Mouse (Mus musculus) lung, postnatal 36 days (tissue): ENCODE results near the gene Mettl26.

Source experiments
- DNase-seq: peaks from one replicate; pipeline ENCODE4 v3.0.0; 2022; ENCODE audit warnings: mixed read lengths

Gene Mettl26

DNA sequence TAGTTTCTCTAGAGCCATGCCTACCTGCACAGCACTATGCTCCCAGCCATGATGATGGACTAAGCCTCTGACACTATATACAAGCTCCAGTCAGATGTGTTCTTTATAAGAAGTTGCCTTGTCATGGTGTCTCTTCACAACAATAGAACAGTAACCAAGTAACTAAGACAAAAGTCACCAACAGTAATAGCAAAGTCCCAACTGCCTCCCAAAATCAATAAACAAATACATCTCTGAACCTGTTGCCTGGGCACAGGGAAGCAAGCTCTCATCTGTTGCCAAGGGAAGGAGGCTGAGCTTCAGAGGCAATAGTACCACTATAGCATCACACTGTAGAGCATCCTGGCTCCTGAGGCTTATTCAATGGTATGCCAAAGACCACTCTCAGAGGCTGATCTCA lies 11.9 kb downstream of the Mettl26 start:
- DNase-seq = no peak

DNA sequence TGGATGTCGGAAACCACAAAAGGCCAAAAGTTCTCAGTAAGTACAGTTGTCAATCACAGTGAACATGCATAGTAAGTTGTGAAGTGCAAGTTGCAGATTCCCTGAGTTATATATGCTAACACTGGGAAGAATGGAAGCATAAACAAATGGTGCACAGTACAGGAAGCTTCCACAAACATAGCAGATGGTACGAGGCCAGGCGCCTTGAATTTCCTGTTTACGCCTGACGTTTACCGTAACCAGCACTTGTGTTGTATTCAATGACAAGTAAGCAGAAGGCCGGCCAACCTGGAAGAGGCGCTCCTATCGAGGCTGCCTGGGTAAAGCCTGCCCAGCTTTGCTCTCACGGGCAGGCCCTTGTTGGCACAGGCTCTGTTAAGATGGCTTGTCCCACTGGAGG lies 12.6 kb downstream of the Mettl26 start:
- DNase-seq = peak; percentile 72

DNA sequence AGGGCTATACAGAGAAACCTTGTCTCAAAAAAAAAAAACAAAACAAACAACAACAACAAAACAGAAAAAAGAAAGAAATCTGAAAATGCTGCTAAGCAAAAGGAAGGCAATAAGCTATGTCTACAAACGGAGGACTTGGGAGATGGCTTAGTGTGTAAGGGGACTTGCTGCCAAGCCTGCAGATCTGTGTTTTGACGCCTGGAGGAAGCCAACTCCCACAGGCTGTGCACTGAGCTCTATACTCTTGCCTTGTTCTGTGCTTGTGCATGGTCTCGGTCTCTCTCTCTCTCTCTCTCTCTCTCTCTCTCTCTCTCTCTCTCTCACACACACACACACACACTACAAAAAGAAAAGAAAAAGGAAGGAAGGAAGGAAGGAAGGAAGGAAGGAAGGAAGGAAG lies 14.0 kb downstream of the Mettl26 start:
- no peak for DNase-seq

DNA sequence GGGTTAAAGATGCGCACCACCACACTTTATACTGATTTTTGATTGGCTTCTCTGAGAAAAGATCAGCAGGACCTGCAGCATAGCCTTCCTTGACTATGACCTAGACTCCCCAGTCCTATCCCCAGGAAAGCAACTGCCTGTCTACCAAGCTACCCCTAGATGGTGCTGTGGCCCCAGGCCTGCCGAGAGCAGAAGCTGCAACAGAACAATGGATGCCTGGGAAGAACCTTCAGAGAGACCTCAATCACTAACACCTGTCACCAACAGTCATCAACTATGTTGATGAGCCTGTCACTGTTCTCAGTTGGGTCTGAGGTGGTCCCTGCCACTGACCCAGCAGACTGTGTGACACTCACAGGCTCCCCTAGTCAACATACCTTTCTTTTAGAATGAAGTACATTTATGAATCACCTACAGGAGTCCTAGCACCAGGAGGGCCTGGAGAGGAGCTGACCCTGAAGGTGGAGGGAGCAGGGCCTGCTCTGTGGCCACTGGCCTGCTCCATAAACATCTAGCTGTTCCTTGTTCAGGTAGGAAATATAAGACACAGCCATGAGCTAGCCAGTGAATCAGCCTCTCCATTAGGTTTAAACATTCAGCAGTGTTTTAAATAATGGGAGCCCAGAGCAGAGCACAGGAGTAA lies 19.2 kb downstream of the Mettl26 start:
- peak; percentile 79 for DNase-seq

DNA sequence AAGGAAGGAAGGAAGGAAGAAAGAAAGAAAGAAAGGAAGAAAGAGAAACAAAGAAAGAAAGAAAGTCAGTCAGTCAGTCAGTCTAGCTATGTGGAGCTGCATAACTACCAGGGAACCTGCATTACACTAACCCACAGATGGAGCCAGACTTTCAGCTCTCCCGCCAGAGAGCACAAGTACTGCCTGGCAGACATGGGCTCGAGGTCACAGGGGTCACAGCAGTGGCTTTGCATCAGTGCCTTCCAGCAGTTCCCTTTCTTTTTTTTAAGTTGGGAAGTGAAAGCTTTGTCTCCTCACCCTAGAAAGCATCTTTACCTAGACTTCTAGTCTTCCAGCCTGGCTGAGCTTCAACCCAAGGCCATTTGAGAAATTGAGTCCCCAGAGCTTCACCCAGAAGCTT lies 20.5 kb downstream of the Mettl26 start:
- DNase-seq = no peak

DNA sequence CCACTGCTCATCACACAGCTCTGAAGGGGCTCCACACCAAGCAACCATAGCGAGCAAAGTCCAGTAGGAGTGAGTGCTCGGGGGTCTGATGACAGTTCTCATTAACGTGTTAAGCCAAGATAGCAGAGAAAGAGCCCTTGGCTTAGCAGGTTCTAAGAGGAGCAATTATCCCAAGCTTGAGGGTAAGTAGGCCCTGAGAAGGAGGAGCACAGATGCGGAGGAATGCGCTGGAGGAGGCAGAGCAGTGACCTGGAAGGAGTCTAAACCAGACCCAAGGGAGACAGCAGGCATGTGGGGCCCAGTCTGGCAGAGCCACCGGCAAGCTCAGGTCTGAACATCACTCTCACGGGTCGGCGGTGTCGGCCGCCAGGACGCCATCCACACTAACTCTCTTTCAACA lies 21.0 kb downstream of the Mettl26 start:
- DNase-seq = no peak

DNA sequence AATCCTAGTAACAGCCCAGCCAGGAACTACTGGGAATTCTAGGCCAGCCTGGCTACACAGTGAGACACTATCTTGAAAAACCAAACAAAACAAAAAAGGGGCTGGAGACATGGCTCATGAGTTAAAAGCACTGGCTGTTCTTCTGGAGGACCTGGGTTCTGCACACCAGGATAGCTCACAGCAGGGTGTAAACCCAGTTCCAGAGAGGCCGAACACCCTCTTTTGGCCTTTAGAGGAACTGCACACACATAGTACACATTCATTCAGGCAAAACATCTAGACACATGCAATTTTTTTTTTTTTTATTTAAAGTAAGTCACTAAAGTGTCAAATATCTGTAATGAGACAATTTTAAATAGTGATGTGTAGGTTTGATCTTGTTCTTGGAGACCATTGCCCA lies 25.3 kb downstream of the Mettl26 start:
- DNase-seq = no peak

DNA sequence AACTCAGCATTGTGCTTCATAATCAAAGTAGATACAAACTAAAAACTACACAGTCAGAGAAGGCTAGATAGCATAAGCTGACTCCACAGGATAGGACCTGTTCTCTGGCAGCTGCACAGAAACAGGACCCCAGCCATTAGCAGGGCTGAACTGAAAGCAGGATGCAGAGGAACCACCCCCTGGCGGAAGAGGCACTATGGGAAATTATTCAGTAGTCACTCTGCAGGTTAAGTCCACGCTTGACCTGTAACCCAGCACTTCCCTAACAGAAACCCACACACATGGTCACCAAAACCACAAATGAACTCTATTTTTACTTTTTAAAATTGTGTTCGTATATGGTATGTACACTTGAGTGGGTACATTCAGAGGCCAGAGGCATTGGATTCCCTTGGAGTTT lies 28.2 kb downstream of the Mettl26 start:
- no peak for DNase-seq

DNA sequence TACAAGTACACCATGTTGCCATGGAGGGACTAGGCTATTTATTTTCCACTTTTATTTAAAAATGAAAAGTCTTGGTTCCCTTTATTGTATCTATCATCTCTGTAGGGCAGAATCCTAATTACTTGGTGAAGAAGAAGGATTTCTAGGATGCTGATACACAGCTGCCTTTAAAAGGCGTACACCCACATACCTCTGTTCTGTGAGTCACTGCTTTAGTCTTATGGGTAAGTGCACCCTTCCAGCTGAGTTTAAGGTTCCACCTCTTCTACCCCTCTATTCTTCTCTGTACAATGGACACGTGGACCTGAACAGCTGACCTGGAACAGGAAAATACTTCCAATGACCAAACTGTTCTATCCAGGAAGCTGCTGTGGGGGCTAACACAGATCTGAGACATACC lies 32.8 kb downstream of the Mettl26 start:
- DNase-seq = no peak

DNA sequence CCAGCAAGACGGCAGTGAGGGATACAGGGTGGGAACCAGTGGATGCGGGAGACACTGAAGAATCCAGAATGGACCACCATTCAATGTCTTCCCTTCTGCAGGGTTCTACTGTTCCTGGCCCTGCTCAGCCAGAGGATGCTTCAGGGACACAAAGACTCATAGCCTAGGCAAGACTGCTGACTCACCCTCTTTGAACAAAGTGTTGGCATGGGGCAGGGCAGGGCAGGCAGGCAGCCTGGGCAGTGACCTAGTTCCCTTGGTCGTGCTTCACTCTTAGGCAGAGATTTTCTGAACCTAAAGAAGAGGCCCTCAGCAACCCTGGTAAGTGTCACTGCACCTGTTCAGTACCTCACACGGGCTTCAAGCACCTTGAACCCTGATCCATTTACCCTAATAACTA lies 36.9 kb downstream of the Mettl26 start:
- peak; percentile 61 for DNase-seq

DNA sequence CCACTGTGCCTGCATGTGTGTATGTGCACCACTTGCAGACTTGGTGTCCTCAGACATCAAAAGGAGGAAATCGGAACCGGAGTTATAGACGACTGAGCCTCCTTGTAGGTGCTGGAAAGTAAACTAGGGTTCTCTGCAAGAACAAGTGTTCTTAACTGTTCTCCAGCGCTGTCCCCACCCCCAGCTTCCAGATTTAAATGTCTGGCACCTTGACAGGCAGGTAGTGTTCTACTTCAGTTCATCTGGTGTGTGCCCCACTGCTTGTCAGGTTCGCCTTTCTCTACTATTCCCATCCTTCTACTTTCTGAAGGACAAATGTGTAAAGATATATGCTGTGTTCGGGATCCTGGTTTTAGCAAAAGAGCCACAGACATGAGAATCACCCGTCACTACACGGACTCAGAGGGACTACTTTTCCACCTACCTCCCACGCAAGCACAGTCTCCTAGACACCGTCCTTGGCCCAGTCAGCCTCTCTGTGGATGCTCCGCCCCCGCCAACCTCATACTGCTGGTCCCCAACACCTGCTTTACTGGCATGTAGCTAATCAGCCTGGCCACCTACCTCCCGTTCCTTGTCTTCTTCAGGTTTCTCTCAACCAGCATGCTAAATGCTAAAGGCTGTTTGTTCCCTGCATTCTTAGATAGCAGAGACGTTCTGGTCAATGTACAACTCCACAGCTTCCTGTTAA lies 38.5 kb downstream of the Mettl26 start:
- DNase-seq = peak; percentile 70

DNA sequence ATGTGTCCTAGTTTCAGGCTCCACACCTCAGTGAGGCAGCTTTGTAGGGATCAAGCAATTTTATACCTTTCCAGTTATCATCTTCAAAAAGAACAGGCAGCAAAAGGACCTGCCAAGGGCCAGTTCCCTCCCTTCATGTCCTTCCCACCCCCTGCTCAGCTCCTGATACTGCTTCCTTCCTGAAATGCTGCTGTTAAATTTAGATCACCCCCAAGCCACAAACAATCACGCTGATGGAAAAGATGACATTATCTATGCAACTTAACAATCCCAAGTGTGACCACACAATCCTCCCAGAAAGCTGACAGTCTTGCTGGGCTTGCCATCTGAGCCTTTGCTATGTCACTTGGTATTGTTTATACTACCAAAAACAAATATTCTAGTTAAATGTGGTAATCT lies 39.0 kb downstream of the Mettl26 start:
- DNase-seq = peak; percentile 54

DNA sequence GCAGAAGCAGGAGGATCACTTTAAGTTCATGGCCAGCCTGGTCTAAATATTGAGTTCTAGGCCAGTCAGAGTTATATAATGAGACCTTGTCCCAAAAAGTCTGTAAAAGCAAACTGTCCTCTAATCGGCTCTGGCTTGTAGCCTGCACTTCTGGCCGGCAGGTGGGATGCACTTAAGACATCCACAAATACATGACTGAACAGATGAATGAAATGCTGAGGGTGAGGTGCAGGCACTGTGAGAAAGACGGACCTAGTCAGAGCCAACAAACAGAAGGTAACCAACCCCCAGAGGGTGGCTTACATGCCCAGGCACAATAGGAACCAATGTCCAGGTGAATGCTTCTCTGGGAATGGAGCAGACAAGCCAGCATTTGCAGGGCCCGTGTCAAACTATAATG lies 39.4 kb downstream of the Mettl26 start:
- DNase-seq = no peak

DNA sequence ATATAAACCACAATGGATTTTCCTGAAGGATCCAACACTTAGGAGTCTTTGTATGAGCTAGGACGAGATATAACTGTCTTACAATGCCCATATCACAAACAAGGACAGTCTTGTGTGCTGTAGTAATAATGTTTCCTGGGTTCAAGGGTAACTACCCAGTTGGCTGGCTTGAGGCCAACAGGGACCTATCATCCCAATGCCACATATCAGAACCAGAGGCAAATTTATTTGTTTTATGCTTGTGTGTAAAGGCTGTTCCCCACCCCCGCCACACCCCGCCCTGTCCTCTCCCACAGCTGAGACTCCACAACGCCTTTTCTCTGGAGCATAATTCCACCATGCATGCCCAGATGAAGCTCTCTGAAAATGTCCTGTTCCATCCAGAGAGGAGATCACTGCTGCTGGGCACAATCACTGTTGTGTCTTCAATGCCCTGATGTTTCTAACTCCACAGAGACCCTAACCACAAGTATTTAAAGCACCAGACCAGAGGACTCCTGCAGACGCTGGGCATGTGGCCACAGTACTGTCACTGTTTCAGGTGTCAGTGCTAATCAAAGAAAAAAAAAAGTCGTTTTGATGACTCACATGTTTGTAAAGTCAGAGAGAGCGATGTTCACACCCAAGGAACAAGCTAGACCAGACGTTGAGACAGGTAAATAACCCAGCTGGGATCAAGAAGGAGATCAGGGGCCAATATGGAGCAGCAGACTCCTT lies 42.2 kb downstream of the Mettl26 start:
- DNase-seq = no peak

DNA sequence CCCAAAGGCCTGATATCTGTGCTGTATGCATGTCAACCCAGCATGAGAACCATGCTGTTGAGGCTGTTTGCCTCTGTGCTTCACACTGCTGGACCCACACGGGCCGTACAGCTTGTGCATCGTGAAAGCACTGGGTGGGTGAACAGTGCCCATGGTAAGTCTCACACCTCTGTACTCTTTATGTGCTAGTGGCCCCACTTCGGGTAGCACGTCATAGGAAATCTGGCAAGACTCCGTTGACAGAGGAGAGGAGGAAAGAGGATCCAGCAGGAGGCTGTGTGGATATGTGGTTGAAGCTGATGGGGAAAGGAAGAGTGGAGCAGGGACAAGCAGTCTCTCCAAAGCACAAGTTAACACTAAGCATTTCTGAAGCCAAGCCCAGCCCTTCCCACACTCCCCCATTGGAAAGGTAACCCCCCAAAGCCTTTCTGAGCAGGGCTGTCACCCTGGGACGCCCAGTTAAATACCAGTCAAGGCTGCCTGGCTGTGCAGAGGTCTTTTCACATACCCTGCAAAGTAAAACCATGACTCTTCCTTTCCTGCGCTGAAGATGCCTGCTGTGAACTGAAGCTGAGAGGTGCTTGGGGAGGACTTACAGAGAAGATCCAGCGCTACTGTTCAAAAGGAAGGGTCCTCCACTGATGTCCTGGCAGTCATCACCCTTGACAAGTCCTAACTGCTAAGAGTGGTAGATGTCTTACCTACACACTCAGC lies 43.3 kb downstream of the Mettl26 start:
- DNase-seq = no peak

DNA sequence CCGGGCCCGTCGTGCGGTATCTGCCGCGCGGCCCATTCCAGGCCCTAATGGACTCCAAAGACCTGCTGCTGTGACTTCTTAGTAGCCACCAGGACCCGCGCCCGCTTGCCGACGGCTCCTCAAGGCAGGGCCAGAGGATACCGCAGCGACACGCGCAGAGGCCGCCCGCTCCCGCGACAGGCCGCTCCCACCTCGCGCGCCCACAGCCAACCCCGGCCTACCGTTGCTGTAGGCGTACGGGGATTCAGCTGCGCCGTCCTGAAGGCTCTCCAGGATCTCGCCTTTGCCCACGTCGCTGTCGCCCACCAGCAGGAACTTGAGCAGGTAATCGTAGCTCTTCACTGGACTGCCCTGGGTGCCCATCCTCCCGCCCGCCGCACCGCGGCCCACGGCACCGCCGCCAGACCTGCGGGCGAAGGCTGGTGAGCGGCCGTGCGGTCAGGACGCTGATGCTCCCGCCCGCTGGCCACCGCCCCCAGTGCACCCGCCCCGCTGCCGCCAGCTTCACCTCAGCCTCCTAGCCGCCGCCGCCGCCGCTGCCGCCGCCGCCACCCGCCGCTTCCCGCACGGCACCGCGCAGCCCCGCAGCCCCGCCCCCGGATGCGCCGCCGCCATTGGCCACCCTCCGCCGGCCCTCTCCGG lies 44.4 kb downstream of the Mettl26 start, which contains the start of gene Rab40c:
Rab40c (minus strand) TSS at position 584 of the 642 bp plus-strand sequence.
- peak; percentile 28 for DNase-seq

DNA sequence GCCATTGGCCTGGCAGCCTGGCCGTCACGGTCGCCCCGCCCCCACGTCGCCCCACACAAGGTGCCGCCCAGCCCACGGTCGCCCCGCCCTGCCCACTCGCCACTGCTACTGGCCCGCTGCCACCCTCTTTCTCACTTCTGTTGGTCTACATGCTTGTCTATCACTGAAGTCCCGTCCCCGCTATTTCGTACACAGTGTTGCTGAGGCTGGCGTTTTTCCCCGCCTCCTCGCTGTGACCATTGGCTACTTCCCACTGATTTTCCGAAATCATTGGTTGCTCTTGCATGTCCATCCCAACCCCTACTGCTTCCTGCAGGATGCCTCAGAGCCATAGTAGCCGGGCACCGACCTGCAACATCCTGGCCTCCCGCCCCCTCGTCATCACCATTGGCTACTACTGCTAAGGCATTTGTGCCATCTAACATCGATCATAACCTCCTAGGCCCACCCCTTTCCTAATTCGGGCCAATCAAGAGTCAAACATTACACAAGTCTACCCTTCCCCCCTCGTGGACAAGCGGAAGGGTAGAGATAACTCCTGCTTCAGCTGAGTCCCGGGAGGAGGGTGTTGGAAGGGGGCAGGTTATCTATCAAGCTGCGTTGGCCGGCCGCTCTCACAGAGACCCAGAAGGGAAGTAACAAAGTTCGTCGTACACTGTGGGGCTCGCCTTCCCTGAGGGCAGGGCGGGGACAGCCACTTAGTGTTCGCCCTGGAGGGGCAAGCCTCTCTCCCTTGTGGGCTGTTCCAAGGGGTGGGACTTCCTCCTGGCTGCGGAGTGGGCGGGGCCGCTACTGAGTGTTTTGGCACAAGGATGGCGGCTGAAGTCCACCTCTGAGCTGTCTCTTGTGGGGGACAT lies 45.1 kb downstream of the Mettl26 start:
- peak; percentile 100 for DNase-seq

DNA sequence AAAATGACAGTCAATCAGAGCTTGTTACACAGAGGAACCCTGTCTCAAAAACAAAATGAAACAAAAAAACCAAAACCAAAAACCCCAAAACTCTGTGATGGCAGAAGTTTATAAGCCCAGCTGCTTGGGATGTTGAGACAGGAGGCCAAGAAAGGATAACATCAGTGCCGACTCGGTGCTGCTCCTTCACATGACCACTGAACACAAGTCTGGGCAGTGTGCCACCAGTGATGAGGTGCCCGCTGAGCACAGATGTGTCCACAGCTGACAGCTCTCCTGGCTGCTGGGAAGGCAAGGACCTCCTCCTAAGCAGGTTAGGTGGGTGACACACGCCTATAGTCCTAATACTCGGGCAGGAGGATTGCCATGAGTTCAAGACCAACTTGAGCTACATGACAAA lies 47.2 kb downstream of the Mettl26 start:
- DNase-seq = no peak

DNA sequence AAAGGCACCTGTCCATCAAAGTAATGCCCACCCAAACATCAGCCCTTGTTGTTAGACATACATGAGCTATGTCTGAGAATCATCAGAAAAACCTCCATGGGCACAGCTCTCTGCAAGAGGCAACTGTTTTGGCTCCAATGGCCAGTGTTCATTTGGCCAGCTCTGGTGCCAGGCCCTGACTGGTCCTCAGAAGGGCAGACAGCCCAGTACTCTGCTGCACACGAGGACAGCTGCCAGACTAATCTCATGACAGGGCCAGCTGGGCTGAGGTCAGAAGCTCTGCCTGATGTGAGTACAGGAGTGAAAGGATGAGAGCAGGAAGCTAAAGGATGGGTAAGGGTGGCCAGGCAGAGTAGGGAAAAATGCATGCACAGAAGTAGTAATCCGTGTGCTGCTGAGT lies 50.5 kb downstream of the Mettl26 start:
- no peak for DNase-seq
